In the genomic region with DNA sequence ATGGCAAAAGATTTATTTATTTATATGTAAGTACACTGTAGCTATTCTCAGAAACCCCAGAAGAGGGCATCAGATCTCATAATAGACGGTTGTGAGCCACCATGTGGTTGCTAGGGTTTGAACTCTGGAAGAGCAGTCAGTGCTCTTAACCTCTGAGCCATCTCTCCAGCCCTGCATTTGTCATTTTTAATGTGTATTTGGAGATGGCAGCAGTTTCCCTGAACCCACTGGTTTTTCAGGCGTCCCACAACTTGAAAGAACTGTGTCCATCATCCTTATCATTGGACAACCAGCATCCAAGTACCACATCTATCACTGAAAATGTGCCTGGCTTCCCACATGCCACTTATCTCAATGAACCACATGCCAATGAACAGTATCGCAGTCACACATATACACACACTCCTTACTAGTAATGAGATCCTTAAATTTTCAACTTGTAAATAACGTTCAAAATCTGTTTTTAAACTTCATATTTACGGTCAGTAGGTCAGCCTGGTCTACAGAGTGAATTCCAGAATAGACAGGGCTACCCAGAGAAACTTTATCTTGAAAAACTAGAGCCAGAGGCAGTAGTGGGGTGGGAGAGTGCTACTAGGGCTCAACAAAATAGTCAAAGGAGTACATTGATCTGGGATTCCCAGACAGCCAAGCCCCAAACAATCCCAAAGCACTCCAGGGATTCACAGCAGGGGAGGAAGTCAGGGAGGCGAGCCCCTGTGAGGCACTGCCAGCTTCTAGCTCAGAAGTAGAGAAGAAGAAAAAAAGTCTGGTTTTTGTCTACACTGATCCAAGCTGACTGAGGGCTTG, we compare ENCODE assay signal across 13 mouse cellular contexts. TPM values are rescaled to one million over a fixed set of nuclear protein-coding genes. Genes with fewer than 3 reads are reported as not detected.
DNase-seq lines count a peak whose midpoint lies in the region; ATAC-seq and TF ChIP-seq lines count a peak whose summit lies in the region.
"Had no signal": no experiment of that assay in that cellular context is flagged by ENCODE, and none has a peak within 500 bp of the region (broad histone marks: within the 10 kb centered on the region; RNA-seq: fewer than 3 reads in every experiment).

No protein-coding gene starts in this region.

- WGBS in liver, embryonic 11.5 days, result 33% methylated on average over 6 of the region's 6 CpGs
- WGBS in stomach, postnatal 0 days, result 70% methylated on average over 6 of the region's 6 CpGs

- peak; percentile 91 for ATAC-seq in liver, embryonic 11.5 days (replicated peaks; ENCODE audit: low FRiP score)
- ATAC-seq in stomach, postnatal 0 days (ENCODE audit: low FRiP score, low TSS enrichment), result no peak
- ATAC-seq: forebrain, embryonic 13.5 days; hindbrain, embryonic 16.5 days had no signal

- no peaks in the 10 kb centered on the region for H3K9me3 ChIP-seq in liver, embryonic 11.5 days (ENCODE audit: control insufficient read depth, low read length)
- H3K9me3 ChIP-seq in stomach, postnatal 0 days (ENCODE audit: control insufficient read depth, low read length), result no peaks in the 10 kb centered on the region
- H3K9me3 ChIP-seq: forebrain, embryonic 13.5 days; neural tube, embryonic 13.5 days had no signal

- H3K4me3 ChIP-seq in gastrocnemius, adult 2 months, result no peak overlapping the region
- no peak overlapping the region for H3K4me3 ChIP-seq in liver, embryonic 11.5 days (ENCODE audit: low read depth, low read length)
- no peak overlapping the region for H3K4me3 ChIP-seq in stomach, postnatal 0 days (ENCODE audit: low read depth, low read length)
- H3K4me3 ChIP-seq: forebrain, embryonic 13.5 days; neural tube, embryonic 13.5 days had no signal

- peak; percentile 30; the same call in 1 of the 2 replicates for TF ChIP-seq CTCF in gastrocnemius, adult 2 months (IDR thresholded peaks at IDR 0.05)
- TF ChIP-seq CTCF in stomach, postnatal 0 days (IDR thresholded peaks at IDR 0.05; ENCODE audit: low read depth), result peak; percentile 50

- peaks cover 22% of the 10 kb centered on the region for H3K4me1 ChIP-seq in liver, embryonic 11.5 days (replicated peaks; ENCODE audit: control insufficient read depth, insufficient read depth, low read length)
- no peaks in the 10 kb centered on the region for H3K4me1 ChIP-seq in stomach, postnatal 0 days (replicated peaks; ENCODE audit: control insufficient read depth, insufficient read depth)
- H3K4me1 ChIP-seq: forebrain, embryonic 13.5 days; neural tube, embryonic 13.5 days had no signal

- intact Hi-C loops in gastrocnemius, adult 2 months (cut with DNase I), result no loop called here
- intact Hi-C loops in gastrocnemius, postnatal 14 days (cut with DNase I; ENCODE audit: low total_unique reads), result no loop called here

- no peaks in the 10 kb centered on the region for H3K27me3 ChIP-seq in liver, embryonic 11.5 days (replicated peaks; ENCODE audit: control insufficient read depth, insufficient read depth, low read length)
- no peaks in the 10 kb centered on the region for H3K27me3 ChIP-seq in stomach, postnatal 0 days (ENCODE audit: control insufficient read depth, insufficient read depth, low read length)
- H3K27me3 ChIP-seq: forebrain, embryonic 13.5 days; neural tube, embryonic 13.5 days had no signal

- H3K36me3 ChIP-seq in liver, embryonic 11.5 days (ENCODE audit: control insufficient read depth, insufficient read depth, low read length), result no peaks in the 10 kb centered on the region
- no peaks in the 10 kb centered on the region for H3K36me3 ChIP-seq in stomach, postnatal 0 days (ENCODE audit: control insufficient read depth, insufficient read depth, low read length)
- H3K36me3 ChIP-seq: neural tube, embryonic 13.5 days had no signal

- H3K9ac ChIP-seq in liver, embryonic 11.5 days (ENCODE audit: low read depth, low read length), result 0 out of 2 replicates have a peak overlapping the region, but pooled peaks have one; percentile 0
- no peak overlapping the region for H3K9ac ChIP-seq in stomach, postnatal 0 days (ENCODE audit: low read length)
- H3K9ac ChIP-seq: forebrain, embryonic 13.5 days; neural tube, embryonic 13.5 days had no signal

- H3K27ac ChIP-seq in gastrocnemius, adult 2 months, result no peak overlapping the region
- peak overlapping the region; percentile 15; the same call in 1 of the 2 replicates for H3K27ac ChIP-seq in liver, embryonic 11.5 days (ENCODE audit: low read depth, low read length)
- no peak overlapping the region for H3K27ac ChIP-seq in stomach, postnatal 0 days (replicated peaks)
- H3K27ac ChIP-seq: forebrain, embryonic 13.5 days; neural tube, embryonic 13.5 days had no signal

- DNase-seq in gastrocnemius, adult 2 months, result no peak
- no peak for DNase-seq in gastrocnemius, postnatal 10 days
- DNase-seq in spleen, adult 12 weeks (ENCODE audit: low spot score), result peak; percentile 57
- DNase-seq in spleen, adult 18-20 months, result no peak
- no peak for DNase-seq in liver, embryonic 11.5 days (ENCODE audit: low spot score)
- DNase-seq in stomach, postnatal 0 days (ENCODE audit: low spot score), result no peak
- no peak for DNase-seq in gastrocnemius, postnatal 14 days
- DNase-seq in left cerebral cortex, adult 9 months (ENCODE audit: low spot score in 2 of 2), result no peak
- DNase-seq: adrenal gland, postnatal 36 days had no signal

- no peak overlapping the region for H3K4me2 ChIP-seq in liver, embryonic 11.5 days
- H3K4me2 ChIP-seq in stomach, postnatal 0 days (replicated peaks; ENCODE audit: low read depth), result no peak overlapping the region
- H3K4me2 ChIP-seq: forebrain, embryonic 13.5 days; heart, embryonic 11.5 days; neural tube, embryonic 13.5 days had no signal

- no peak for TF ChIP-seq EP300 in stomach, postnatal 0 days (optimal IDR thresholded peaks at IDR 0.05)

RNA-seq across cellular contexts. Expression of gene Klhl25, which starts 17.7 kb away (rescaled TPM):
- 1 to 10 TPM; 4.0 to 4.6 TPM for total RNA-seq in gastrocnemius, adult 2 months (2021)
- 1 to 10 TPM; 3.5 to 5.0 TPM for total RNA-seq in gastrocnemius, postnatal 10 days (2021)
- 11.6 and 12.9 TPM in 2 replicates for polyA plus RNA-seq in liver, embryonic 11.5 days (2014; fragmentation: Nextera tagmentation; extraction: Ambion mirVana)
- 8.0 and 8.2 TPM in 2 replicates for polyA plus RNA-seq in stomach, postnatal 0 days (2015; fragmentation: Nextera tagmentation; extraction: Ambion mirVana)
- total RNA-seq in gastrocnemius, postnatal 14 days (2021), result 1 to 10 TPM; 2.8 to 3.5 TPM
